Mouse (Mus musculus) kidney, postnatal 0 days (tissue): ENCODE measurements around the gene Arnt2. TPM values are rescaled to one million over a fixed set of nuclear protein-coding genes. Genes with fewer than 3 reads are reported as not detected.

Source experiments
- ATAC-seq: fragments of 200-750 bp; cut with Nextera tagmentation; replicated peaks from 2 replicates; pipeline ENCODE4 v1.8.0; 2017; ENCODE audit warnings: low read depth, moderate number of reproducible peaks, moderate TSS enrichment, moderate library complexity; ENCODE audit not compliant: low FRiP score
- DNase-seq: peaks from one replicate; pipeline ENCODE4 v3.0.0-alpha.2; 2016; ENCODE audit warnings: low spot score
- H3K27ac ChIP-seq: fragments of 300-500 bp; sonication (generic); 2 replicates; pipeline ENCODE4 v1.5.1; 2014; ENCODE audit warnings: mild to moderate bottlenecking
- H3K27me3 ChIP-seq: fragments of 300-500 bp; sonication (generic); 2 replicates; pipeline ENCODE4 v1.6.1; 2014; ENCODE audit warnings: low read length, mixed read lengths; ENCODE audit not compliant: insufficient read depth
- H3K36me3 ChIP-seq: fragments of 300-500 bp; sonication (generic); 2 replicates; pipeline ENCODE4 v1.6.1; 2014; ENCODE audit warnings: low read length, mixed read lengths; ENCODE audit not compliant: insufficient read depth
- H3K4me1 ChIP-seq: fragments of 300-500 bp; sonication (generic); replicated peaks from 2 replicates; pipeline ENCODE4 v1.6.1; 2014; ENCODE audit warnings: antibody characterized with exemption, low read length, mixed read lengths; ENCODE audit not compliant: insufficient read depth
- H3K4me2 ChIP-seq: fragments of 300-500 bp; sonication (generic); 2 replicates; pipeline ENCODE4 v1.6.1; 2014; ENCODE audit warnings: mild to moderate bottlenecking, low read length, moderate library complexity, mixed read lengths
- H3K4me3 ChIP-seq: fragments of 300-500 bp; sonication (generic); replicated peaks from 2 replicates; pipeline ENCODE4 v1.5.1; 2014; ENCODE audit warnings: low read depth, low read length
- H3K9ac ChIP-seq: fragments of 300-500 bp; sonication (generic); 2 replicates; pipeline ENCODE4 v1.6.1; 2014; ENCODE audit warnings: low read depth, low read length
- H3K9me3 ChIP-seq: fragments of 300-500 bp; sonication (generic); replicated peaks from 2 replicates; pipeline ENCODE4 v1.6.1; 2016; ENCODE audit warnings: low read length, inconsistent platforms, mixed read lengths
- CTCF ChIP-seq: IDR thresholded peaks from 2 replicates; pipeline ENCODE4 v1.5.1; 2016; ENCODE audit warnings: antibody characterized with exemption, low read depth, mild to moderate bottlenecking, moderate library complexity
- WGBS: fragments of 180-500 bp; shearing (Covaris S2); extraction: QIAGEN DNeasy Blood & Tissue Kit; methylation state at CpG from one replicate; pipeline ENCODE4 v1.1.7; 2014; 5-methylcytosine and 5-hydroxymethylcytosine counted together
- polyA plus RNA-seq: library from polyadenylated mRNA; unstranded; fragments of >200 nt; fragmentation: Nextera tagmentation; extraction: Ambion mirVana; gene quantifications from 2 replicates; pipeline ENCODE4 v1.2.1, GENCODE M21; 2015

Arnt2 gene
- polyA plus RNA-seq, 1 experiment from 2014 or later = 8.4 TPM

GRCm38 (mm10) chr7:84279231-84279630, 130.7 kb downstream of the Arnt2 start:
- Histone ChIP-seq H3K9me3 (no peaks in the 10 kb centered on the region), H3K27me3 (no peaks in the 10 kb centered on the region), H3K27ac (no peak overlapping the region), H3K4me3 (no peak overlapping the region), H3K4me1 (no peaks in the 10 kb centered on the region), H3K9ac (no peak overlapping the region), H3K36me3 (no peaks in the 10 kb centered on the region), H3K4me2 (no peak overlapping the region)
- TF ChIP-seq CTCF = no peak
- no peak for ATAC-seq
- DNase-seq = no peak
- WGBS = 67% methylated on average over 1 of the region's 1 CpGs

DNA sequence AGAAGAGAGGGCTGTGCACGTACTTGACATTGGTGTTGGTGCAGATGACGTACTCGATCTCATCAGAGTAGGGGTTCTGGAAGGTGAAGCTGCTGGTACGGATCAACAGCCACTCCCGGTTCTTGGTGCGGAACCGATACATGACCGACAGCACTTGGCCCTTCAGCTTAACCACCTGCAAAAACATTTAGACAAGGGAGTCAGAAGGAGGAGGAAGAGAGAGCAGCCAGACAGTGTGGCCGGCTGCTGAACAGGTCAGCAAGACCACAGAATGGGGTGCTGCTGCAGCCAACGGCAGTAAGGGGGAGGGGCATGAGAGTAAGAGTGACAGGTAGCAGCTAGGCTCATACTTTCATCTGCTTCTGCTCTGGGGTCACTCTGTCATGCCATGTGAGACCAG, 134.7 kb downstream of the Arnt2 start:
- H3K27ac ChIP-seq = no peak overlapping the region
- H3K36me3 ChIP-seq = no peaks in the 10 kb centered on the region
- peak; percentile 46 for DNase-seq
- TF ChIP-seq CTCF = no peak
- H3K27me3 ChIP-seq = no peaks in the 10 kb centered on the region
- H3K9me3 ChIP-seq = no peaks in the 10 kb centered on the region
- no peaks in the 10 kb centered on the region for H3K4me1 ChIP-seq
- WGBS = 45% methylated on average over 10 of the region's 10 CpGs
- no peak overlapping the region for H3K4me2 ChIP-seq
- peak; percentile 27; the same call in 1 of the 2 replicates for ATAC-seq
- H3K4me3 ChIP-seq = no peak overlapping the region
- no peak overlapping the region for H3K9ac ChIP-seq

DNA sequence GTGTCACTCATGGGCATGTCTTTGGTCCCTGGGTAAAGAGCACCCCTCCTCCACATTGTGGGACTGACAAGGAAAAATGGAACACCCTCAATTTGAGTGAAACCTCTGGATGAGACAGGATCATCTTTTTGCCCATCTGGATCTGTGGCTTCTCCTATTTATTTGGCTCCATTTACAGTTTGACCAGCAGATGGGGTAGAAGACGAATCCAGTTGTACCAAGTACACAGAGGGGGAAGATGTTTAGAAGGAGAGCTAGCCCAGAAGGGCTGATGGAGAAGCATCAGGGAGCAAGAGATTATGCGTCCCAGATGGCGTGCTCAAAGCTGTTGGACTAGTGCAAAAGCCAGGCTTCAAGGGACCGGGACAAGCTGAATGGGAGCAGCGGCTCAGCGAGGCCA, 136.0 kb downstream of the Arnt2 start:
- TF ChIP-seq CTCF = peak; percentile 55
- H3K27me3 ChIP-seq = no peaks in the 10 kb centered on the region
- no peak overlapping the region for H3K27ac ChIP-seq
- no peaks in the 10 kb centered on the region for H3K4me1 ChIP-seq
- H3K4me2 ChIP-seq = no peak overlapping the region
- H3K4me3 ChIP-seq = no peak overlapping the region
- peak; percentile 36 for DNase-seq
- H3K36me3 ChIP-seq = no peaks in the 10 kb centered on the region
- no peak overlapping the region for H3K9ac ChIP-seq
- WGBS = 86% methylated on average over 6 of the region's 6 CpGs
- H3K9me3 ChIP-seq = no peaks in the 10 kb centered on the region
- ATAC-seq = no peak

DNA sequence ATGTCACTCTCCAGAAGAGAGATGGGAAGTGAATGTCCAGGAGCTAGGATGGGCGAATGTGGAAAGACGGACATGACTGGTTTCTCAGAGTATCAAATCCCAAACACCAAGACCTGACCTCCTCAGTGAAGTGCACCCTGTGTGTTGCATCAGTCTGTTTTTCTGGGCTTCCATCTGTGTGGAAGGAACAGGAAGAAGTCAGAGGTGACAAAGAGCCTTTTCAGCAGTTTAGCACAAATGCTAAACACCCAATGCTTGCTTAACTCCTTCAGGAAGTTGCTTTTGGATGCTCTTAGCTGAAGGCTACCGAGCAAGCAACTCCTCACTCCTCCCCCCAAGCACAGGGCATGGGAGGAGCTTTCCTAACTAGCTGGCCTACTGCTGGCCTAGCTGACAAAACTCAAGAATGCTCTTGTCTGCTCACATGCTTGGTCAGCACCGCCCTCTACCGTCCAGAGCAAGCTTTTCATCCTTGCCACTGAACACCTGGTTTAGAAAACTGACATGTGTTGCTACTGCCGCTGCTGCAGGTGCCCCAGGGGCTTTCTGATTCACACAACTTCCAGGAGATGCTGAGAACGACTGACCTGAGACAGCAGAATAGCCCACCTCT, 137.7 kb downstream of the Arnt2 start:
- no peak overlapping the region for H3K4me2 ChIP-seq
- H3K4me3 ChIP-seq = no peak overlapping the region
- H3K27me3 ChIP-seq = no peaks in the 10 kb centered on the region
- peak; percentile 91 for ATAC-seq
- H3K9ac ChIP-seq = no peak overlapping the region
- no peaks in the 10 kb centered on the region for H3K9me3 ChIP-seq
- no peaks in the 10 kb centered on the region for H3K36me3 ChIP-seq
- TF ChIP-seq CTCF = peak; percentile 93
- peak overlapping the region; percentile 3; the same call in 1 of the 2 replicates for H3K27ac ChIP-seq
- peak; percentile 96 for DNase-seq
- no peaks in the 10 kb centered on the region for H3K4me1 ChIP-seq
- 26% methylated on average over 7 of the region's 7 CpGs for WGBS

DNA sequence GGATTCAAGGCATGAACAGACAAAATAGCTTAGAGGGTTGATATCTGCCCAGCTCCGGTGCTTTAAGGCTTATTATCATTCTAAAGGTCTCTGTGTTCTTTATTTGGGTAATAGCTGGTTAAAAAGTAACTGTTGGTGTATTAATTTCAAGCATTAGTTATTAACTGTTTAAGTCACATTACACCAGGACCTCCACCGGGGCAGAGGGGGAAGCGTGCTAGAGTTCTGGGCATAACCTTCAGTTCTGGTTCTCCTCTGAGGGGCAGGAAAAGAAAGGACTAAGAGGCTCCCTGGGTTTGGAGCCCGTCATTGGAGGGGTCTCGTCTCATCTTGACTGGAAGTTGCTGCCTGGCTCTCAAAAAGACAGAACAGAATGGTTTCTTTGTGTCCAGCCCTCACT, 138.5 kb downstream of the Arnt2 start:
- Histone ChIP-seq H3K27ac (peak overlapping the region; percentile 21; the same call in 1 of the 2 replicates), H3K4me2 (no peak overlapping the region), H3K36me3 (no peaks in the 10 kb centered on the region), H3K27me3 (no peaks in the 10 kb centered on the region), H3K9ac (no peak overlapping the region), H3K4me1 (no peaks in the 10 kb centered on the region), H3K4me3 (no peak overlapping the region), H3K9me3 (no peaks in the 10 kb centered on the region)
- 71% methylated on average over 5 of the region's 5 CpGs for WGBS
- DNase-seq (peak; percentile 24), ATAC-seq (no peak)
- no peak for TF ChIP-seq CTCF

DNA sequence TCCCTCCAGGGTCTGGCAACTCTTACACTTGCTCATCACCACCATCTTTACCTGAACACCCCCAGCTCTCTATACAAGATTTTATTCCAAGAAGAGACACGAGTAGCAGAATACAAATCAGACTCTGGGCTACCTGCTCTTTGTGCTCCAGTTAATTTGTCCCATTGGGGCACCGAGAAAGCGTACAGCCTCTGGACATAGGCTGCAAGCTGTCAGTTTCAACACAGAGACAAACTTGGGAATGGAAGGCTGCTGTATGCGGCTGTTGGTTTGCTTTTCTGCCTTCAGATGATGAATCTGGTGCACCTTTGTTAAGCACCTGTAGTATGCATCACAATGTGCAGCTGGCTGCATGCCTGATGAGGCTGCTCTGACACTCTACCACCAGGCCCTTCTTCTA, 146.5 kb downstream of the Arnt2 start:
- ATAC-seq (no peak), DNase-seq (no peak)
- Histone ChIP-seq H3K4me3 (no peak overlapping the region), H3K27ac (no peak overlapping the region), H3K4me2 (no peak overlapping the region), H3K27me3 (no peaks in the 10 kb centered on the region), H3K4me1 (no peaks in the 10 kb centered on the region), H3K9me3 (no peaks in the 10 kb centered on the region), H3K36me3 (no peaks in the 10 kb centered on the region), H3K9ac (no peak overlapping the region)
- WGBS = 89% methylated on average over 4 of the region's 4 CpGs
- TF ChIP-seq CTCF = no peak

GRCm38 (mm10) chr7:84261341-84261740, 148.6 kb downstream of the Arnt2 start:
- H3K4me1 ChIP-seq = no peaks in the 10 kb centered on the region
- no peaks in the 10 kb centered on the region for H3K36me3 ChIP-seq
- ATAC-seq = no peak
- TF ChIP-seq CTCF = no peak
- H3K9me3 ChIP-seq = no peaks in the 10 kb centered on the region
- no peaks in the 10 kb centered on the region for H3K27me3 ChIP-seq
- DNase-seq = no peak
- no peak overlapping the region for H3K4me3 ChIP-seq
- no peak overlapping the region for H3K4me2 ChIP-seq
- H3K27ac ChIP-seq = no peak overlapping the region
- 72% methylated on average over 6 of the region's 6 CpGs for WGBS
- H3K9ac ChIP-seq = no peak overlapping the region
